Mouse (Mus musculus) cortical plate, adult 2 months (tissue): Measurements from ENCODE around the gene Ddx5.

Experiments
- CTCF ChIP-seq: fragments of 200-500 bp; IDR thresholded peaks from 2 replicates; pipeline ENCODE4 v1.5.1; 2011; ENCODE audit warnings: mild to moderate bottlenecking, control low read depth, low read length; ENCODE audit not compliant: insufficient read depth; ENCODE audit errors: extremely low read depth
- POLR2A ChIP-seq: fragments of 200-500 bp; IDR thresholded peaks from 2 replicates; pipeline ENCODE4 v1.6.1; 2011; ENCODE audit warnings: mild to moderate bottlenecking, low read length, control low read depth; ENCODE audit not compliant: insufficient read depth; ENCODE audit errors: extremely low read depth

- no peak for TF ChIP-seq CTCF
- no peak for TF ChIP-seq POLR2A
Observed at GRCm38 (mm10) chr11:106795679-106796078, 6.7 kb upstream of the Ddx5 start.
